Mouse (Mus musculus) ZHBTc4 (cell line): ENCODE results near the gene Bsn.
A peak's percentile ranks its signal among the peaks of the same experiment; 100 is the strongest.

Source experiments
- DNase-seq: peaks from one replicate; pipeline ENCODE4 v3.0.0-alpha.2; 2011; ENCODE audit warnings: low read depth, low spot score

The Bsn gene

DNA sequence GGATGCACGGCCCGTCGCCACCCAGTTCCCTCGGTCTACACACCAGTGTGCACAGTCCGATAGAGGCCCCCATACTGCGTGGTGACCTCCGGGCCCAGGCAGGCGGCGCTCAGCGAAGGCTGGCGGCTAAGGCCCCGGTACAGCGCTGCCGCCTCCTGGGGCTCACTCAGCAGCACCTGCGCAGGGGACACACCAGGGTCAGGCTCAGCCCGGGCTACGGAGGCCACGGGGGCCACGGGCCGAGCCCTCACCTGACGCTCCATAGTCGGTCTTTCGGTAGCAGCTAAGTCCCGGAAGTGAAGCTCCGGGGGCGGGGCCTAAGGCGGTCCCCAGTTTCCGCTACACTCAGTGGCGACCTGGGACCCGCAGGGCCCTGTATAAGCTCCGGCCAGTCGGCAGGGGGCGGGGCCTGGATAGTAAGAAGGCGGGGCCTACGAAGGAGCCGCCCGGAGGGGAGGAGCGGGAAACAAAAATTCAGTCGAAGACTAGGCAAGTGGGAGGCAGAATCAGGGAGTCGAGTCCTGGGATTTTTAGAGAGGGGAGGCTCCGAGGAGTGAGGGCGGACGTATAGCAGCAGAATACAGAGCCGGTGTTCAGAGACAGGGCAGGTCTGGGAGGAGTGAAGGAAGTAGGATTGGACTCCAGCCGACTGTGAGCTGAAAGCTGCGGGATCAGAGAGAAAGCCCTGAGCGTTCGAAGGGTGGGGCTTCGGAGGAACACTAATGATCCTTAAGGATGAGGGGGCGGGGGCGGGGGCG is 95.8 kb downstream of the Bsn start, which contains the start of gene Apeh:
Gene Apeh (minus strand): TSS at position 423 of the 758 bp plus-strand sequence.
- peak; percentile 98 for DNase-seq

DNA sequence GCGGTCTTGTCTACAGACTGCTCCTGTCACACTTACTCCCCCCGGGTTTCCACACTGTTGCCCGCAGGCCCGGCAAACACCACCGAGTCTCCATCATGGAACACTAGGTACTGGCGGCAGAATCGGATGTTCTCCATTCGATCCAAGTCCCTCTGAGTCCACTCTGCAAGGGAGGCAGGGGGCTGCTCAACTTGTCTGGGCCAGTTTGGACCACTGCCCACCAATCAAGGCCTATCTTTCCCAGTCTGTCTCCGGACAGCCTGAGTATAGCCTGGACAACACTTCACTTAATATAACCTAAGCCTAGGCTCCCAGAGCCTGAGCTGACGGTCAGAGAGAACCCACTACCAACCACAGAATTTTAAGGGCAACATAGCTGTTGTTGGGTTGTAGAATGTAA is 96.6 kb downstream of the Bsn start:
- no peak for DNase-seq

DNA sequence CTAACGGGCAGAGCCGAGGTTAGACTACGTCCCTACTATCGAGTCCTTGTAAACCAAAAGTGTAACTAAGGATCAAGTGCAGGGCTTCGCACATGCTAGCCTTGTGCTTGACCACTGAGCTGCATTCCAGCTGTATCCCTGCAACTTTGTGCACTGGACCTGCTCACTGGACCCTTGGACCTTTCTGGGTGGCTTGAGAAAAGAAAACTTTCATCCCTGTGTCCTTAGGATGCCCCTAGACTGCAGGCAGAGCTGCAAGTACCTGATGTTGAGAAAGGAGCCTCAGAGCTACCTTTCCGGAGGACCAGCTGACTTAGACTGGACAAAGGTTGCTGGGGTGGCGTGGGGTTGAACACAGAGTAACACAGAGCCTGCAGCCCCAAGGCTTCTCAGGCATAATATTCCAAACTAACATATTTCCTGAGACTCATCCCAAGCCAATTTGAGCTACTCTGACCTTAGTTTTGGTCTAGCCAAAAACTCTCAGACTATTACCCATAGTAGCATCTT is 99.5 kb downstream of the Bsn start:
- DNase-seq = no peak

DNA sequence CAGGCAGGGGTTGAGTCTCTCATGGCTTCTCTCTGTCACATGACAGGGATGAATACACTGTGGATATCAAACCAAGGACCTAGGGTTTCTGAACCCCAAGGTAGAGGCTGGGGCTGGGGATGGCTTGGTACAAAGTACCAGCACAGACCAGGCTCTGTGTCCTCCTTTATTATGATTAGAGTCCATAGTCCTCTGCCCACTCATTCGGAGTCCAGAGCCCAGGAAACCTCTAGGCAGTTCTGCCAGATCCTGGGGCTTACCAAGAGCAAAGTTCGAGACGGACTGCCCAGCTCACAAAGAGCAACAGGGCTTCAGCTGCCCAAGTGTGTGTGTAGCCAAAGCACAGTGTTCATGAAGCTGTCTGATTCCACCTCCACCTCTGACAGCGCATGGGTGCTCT is 104.9 kb downstream of the Bsn start:
- no peak for DNase-seq

DNA sequence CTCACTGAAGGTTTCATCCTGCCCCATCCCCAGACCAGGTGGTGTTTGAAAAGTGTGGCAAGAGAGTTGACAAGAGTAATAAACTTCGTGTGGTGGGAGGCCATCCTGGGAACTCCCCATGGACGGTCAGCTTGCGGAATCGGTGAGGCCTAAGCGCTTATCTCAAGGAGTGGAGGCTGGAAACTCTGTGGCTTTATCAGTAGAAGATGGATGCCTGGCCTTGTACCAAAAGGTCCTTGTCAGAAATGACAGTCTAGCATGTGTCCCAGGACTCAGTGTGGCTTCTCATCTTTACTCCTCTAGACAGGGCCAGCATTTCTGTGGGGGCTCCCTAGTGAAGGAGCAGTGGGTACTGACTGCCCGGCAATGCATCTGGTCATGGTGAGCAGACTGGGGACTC is 106.6 kb downstream of the Bsn start:
- DNase-seq = no peak

DNA sequence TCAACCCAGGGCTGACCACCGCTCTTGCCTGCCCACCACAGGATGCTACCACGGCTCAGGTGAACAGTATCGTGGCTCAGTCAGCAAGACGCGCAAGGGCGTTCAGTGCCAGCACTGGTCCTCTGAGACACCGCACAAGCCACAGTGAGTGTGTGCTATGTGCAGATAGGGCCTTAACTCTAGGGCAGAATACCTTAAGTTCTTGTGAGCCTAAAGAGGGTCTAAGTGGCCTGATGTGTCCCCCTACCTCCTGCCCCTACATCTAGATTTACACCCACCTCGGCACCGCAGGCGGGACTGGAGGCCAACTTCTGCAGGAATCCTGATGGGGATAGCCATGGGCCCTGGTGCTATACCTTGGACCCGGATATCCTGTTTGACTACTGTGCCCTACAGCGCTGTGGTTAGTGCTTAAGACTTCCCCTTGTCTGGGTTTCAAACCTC is 107.2 kb downstream of the Bsn start, which contains the start of gene Rnf123:
Gene Rnf123 (minus strand): TSS at position 359 of the 444 bp plus-strand sequence.
- DNase-seq = peak; percentile 34

DNA sequence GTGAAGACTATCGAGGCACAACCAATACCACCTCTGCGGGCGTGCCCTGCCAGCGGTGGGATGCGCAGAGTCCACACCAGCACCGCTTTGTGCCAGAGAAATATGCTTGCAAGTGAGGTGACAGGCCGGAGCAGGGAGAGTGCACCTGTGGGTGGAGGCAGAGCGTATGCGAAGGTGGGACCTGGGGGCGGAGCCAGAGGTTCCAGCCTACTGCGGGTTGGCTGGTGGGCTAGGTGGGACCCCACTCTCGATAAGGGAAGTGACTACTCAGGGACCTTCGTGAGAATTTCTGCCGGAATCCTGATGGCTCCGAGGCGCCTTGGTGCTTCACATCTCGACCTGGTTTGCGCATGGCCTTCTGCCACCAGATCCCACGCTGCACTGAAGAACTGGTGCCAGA is 107.6 kb downstream of the Bsn start:
- peak; percentile 51 for DNase-seq

DNA sequence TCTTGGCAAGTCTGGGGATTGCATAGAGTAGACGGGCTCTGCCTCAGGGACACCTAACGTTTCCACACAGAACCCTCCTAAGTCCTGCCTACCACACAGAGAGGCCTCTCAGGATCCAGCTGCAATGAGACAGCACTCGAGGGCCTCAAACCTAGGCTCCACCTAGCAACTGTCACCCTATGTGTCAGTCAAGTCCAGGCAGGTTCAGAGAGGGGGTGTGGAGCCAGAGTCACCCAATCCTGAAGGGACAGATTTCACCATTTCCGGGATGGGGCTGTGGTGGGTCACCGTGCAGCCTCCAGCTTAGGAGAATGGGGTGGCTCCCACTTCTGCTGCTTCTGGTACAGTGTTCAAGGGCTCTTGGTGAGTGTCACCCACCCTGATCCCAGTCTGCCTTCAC is 110.0 kb downstream of the Bsn start, which contains the start of gene Mst1:
Gene Mst1 (plus strand): TSS at position 269 of the 400 bp plus-strand sequence.
- DNase-seq = peak; percentile 53

DNA sequence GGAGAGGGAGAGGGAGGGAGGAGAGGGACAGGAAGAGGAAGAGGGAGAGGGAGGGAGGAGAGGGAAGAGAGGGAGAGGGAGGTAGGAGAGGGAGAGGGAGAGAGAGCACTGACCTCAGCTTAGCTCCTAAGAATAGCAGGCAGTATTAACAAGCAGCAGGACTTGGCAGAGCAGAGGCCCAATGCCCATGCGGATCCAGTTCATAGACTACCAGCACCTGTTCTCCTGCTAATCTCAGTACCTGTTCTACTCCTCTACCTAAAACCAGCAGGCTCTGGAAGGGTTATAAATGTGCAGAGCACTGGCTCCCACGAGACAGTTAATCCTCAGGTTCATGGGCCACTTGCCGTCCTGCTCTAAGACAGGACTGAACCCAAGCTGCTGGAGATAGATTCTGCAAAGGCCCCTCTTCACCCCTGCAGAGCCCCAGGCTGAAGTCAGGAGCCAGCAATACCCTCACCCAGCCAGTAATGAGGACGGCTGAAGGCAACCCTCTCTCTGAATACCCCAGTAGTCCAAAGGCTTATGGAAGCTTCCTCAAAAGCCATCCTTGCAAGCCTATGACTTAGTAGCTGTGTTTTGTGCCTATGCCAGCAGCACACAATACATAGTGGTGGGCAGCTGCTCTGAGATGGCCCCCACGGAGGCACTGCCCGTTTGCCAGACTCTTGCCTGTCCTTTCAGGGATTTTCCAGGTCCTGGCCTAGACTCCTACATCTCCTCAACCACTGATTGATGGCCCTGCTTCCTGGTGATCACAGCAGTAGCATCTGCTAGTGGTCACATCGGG is 116.8 kb downstream of the Bsn start:
- no peak for DNase-seq

DNA sequence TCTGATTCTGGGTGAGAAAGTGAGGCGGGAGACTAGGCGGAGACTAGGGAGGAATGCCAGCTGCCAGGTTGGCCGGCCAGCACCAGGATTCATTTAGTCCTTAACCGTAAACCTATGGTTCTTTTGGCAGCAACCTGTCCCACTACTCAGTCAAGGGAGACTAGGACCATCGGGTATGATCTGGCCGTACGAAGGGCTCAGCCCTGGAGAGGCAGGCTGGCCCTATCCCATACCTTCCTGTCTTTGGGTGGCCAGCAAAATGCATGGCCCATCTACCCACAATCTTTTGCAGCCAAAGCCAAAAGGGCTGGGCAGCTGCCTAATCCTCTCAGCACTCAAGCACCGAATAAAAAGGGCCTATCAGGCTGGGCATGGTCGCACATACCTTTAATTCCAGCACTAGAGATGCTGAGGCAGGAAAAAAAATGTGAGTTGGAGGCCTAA is 117.7 kb downstream of the Bsn start:
- no peak for DNase-seq

DNA sequence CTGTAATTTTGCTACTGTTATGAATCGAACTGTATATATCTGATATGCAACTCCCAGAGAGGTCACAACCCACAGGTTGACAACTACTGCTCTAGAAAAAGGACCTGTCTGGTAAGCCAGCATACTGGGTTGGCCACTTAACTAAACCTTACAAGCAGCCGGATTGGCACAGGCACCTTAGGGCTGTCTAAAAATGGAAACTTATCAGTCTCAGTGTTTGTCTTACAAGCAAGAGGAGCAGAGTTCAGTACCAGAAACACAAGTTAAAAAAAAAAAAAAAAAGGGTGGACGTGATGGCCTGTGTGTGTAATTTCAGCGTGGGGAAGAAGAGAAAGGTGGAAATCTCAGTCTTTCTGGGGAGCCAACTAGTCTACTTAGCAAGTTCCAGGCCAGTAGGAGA is 118.4 kb downstream of the Bsn start:
- no peak for DNase-seq

DNA sequence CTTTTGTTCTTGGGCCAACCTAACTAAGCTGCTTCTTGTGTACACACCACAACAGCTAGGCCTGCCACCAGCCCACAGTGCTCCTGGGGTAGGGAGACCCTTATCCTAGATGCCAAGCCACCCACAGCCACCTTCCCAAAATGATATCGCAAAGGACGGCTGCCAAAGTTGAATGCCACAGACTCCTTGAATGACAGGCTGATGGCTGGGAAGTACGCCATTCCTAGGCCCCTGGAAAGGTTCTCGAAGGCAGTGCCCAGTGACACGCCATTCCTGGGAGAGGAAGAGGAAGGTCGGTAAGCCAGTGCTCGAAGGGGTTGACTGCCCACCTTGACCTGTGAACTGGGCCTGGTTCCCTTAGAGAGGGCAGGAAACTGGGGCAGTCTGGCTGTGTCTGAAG is 120.7 kb downstream of the Bsn start:
- no peak for DNase-seq

DNA sequence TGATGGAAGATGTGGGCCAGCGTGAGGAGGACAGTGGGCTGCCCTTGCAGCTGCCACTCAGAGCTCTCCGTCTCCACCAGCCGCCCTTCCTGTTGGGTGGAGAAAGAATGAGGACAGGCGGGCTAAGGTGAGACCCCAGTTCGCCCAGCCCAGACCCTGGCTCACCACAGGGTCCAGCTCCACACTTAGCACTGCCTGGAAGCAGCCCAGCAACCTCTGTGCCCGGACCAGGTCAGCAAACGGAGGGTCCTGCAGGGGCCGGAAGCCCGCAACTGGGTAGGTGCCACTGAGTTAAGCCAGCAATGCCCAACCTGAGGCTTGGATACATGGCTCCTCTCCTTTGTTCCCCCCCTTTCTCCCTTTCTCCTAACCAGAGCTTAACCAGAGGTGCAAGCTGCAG is 121.2 kb downstream of the Bsn start:
- DNase-seq = no peak

DNA sequence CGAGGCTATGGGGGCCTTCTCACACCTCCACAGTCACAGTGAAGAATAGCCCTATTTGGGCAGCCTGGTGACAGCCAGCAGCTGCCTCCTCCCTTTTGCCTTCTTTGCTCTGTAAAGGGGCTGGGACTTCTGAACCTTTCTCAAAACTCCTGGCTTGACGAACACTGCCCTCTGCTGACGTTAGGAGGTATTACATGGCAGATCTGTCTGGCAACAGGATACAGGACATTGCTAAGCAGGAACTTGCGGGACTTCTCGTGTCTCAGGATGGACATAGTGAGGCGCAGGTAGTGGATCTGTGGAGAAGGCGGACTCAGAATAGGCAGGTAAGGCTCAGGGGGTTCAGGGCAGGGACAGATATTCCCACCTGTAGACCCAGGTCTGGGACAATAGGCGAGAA is 122.3 kb downstream of the Bsn start:
- peak; percentile 89 for DNase-seq

DNA sequence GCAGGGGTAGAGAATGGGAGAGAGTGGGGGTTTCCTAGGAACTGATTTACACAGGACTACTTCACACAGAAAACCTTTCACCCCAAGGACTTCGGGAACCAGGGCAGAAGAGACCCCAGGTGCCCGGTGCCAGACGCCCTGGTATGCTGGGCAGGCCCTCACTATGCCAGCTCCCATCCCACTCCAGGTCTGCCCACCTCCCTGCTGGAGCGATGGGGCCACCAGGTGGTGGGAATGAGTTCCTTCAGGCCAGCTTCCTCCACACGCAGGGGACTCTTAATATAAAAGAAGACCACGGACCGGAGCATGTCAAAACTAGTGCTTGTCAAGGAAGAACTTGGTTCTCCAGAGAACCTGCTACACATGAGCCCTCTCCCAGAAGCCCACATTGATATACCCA is 123.0 kb downstream of the Bsn start:
- peak; percentile 34 for DNase-seq

DNA sequence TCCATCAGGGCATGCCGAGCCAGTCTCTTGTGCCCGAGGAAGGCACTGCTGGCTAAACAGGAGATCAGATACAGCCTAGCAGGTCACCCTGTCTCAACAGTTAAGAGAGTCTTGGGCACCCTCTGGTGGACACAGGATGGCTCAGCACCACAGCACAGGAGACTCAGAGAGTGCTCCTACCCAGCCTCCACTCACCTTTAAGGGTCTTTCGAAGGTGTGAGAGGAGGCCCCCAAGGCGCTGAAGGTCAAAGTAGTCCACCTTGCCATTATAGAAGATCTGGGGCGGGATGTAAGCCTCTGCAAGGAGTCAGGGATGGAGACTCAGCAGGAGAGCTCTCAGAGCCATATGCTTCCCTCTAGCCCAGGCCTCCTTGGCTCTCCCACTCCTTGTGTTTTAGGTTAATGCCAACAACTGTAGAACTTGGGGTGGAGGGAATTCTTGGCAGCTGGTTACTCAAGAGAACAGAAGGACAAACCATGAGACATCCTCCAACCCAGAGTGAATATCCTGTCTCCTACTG is 124.6 kb downstream of the Bsn start:
- DNase-seq = peak; percentile 76

DNA sequence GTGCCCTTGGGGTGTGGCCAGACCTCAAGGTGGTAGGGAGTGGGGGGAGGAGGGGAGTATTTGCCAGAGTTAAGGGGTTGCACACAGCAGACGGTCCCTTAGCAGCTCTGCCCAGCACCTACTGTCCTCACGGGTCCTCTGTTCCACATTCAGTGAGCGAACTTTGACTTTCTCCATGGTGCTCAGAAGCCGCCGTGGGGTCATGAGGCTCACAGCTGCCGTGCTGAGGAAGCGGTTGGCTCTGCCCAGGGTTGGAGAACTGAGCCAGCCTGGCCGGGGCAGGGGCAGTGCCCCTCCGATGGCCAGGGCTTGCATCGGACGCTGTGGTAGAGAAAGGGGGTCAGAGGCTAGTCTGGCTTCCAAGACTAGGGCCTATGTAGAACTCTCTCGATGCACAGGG is 126.8 kb downstream of the Bsn start:
- DNase-seq = no peak

DNA sequence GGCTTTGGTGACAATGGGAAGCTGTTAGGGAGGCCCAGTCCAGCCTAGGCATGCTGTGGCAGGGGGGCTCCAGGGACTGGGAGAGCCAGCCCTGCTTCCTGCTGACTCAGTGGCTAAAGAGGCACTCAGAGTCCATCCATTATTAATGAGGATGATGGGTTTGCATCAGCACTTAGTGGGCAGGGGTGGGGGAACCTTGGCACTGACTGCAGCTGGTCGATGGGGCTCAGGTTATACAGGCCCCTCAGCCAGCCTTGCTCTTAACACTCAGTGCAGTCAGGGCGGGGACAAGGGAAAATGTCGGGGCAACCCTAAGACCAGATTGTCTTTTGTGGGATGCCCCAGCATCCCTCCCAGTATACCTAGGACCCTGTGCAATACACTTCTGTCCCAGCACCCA is 128.0 kb downstream of the Bsn start:
- DNase-seq = no peak

DNA sequence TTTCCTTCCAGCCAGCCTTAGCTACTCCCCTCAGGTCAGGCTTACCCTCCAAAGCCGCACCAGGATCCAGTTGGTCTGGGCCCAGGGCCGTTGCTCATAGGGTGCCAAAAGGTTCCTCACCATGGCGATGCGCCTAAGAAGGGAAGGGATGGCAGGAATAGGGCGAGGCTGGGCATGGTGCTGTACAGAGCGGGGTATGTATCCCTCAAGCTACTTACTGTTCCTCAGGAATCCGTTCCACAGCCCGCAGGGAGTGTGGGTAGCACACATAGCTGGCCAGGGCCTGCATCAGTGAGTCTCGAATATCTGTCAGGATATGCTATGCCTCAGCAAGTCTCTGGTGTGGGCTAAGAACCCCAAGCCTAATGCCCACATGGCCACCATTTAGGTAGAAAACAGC is 131.9 kb downstream of the Bsn start:
- no peak for DNase-seq

DNA sequence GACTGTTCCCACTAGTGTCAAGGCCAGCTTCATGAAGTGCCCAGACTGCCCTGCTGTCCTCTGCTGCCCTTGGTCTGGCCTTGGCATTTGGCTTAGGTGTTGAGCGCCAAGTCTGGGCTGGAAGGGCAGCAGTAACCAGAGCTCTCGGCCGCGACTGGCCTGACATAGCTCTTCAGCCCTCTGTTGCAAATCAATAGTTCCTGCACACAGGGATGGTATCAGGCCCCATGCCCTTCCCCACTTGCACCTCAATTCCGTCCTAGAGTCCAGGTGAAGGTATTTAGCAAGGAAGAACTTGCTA is 133.0 kb downstream of the Bsn start:
- DNase-seq = no peak

DNA sequence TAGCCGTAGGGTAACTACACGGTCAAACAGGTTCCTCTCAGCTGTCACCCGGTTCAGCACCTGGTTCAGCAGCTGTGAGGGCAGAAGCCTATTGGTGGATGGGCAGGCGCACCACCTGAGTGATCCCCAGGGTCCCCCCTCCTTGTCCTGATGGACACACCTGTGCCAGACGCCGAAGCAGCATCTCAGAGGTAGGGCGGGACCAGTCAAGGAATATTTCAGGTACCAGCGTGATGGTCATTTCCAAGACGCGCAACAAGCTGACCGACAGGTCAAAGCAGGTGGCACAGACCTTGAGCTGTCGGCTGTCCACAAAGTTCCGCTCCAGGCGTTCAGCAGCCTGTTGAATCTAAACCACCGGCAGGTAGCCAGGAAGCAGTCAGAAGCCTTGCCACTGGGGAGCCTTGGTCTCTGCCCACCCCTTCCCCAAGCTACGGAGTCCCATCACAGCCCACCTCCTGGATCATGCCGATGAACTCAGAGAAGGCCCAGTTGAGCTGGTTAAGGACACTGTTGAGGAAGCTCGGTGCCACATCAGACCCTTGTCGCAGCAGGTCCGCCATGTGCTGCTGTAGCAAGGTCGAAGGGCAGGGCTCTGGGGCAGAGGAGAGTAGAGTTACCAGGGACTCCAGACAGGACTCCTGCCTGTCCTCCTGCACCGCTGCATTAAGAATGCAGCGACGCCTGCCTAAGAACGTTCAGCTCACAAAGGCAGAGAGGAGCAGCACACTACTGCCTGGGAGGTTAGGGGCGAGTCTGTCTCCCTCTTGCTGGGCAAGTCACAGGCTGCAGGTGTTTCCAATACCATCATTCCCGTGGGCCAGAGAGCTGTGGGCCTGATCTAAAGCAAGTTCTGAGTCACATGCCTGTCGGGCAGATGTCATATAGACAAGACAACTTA is 133.6 kb downstream of the Bsn start:
- DNase-seq = no peak
